Mouse (Mus musculus) thymus, adult 2 months (tissue): Measurements from ENCODE around the gene Tfdp2.

Source experiments
- CTCF ChIP-seq: fragments of 200-500 bp; IDR thresholded peaks from 2 replicates; pipeline ENCODE4 v1.5.1; 2012; ENCODE audit warnings: mild to moderate bottlenecking, control low read depth, low read length, moderate library complexity, borderline replicate concordance; ENCODE audit not compliant: control insufficient read depth, poor library complexity, insufficient read depth; ENCODE audit errors: extremely low read depth
- POLR2A ChIP-seq: fragments of 200-500 bp; IDR thresholded peaks from 2 replicates; pipeline ENCODE4 v1.6.1; 2012; ENCODE audit warnings: mild to moderate bottlenecking, low read length, control low read depth, moderate library complexity; ENCODE audit not compliant: control insufficient read depth, poor library complexity, insufficient read depth; ENCODE audit errors: extremely low read depth

DNA sequence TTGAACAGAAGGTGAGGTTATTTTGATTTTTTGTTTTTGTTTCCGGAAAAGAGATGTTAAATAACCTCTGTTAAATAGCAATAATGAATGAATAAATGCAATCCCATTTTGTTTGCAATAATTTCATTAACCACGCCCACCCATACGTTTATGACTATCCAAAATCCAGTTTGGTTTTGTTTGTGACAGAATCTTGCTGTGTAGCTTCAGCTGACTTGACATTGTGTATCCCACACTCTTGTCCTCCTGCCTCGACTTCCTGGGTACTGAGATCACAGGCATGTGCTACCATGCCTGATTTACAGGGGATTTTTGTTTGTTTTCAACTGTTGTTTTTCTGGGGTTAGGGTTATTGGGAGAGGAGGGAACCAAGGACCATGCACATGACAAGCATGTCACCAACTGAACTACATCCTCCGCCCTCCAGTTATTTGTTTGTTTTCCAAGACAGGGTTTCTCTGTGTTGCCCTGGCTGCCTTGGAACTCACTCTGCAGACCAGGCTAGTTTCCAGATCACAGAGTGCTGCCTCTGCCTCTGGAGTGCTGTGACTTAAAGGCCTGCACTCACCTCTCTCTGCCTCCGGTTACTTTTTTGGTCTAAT is 169.3 kb downstream of the Tfdp2 start:
- TF ChIP-seq CTCF (no peak), POLR2A (no peak)
